Mouse (Mus musculus) G1E (cell line): ENCODE data around the gene Trim50.

Experiments
- CTCF ChIP-seq: IDR thresholded peaks from 2 replicates; pipeline ENCODE4 v1.5.1; 2012; ENCODE audit warnings: low read depth, low read length, inconsistent platforms, mixed read lengths
- GATA1 ChIP-seq: IDR thresholded peaks from 2 replicates; pipeline ENCODE4 v1.6.1; 2012; ENCODE audit warnings: borderline replicate concordance, low read length, inconsistent platforms, mixed read lengths
- GATA2 ChIP-seq: IDR thresholded peaks from 2 replicates; pipeline ENCODE4 v1.6.1; 2012; ENCODE audit warnings: low read depth, low read length, inconsistent platforms, borderline replicate concordance
- POLR2AphosphoS5 ChIP-seq: IDR thresholded peaks from 2 replicates; pipeline ENCODE4 v1.6.1; 2012; ENCODE audit warnings: low read depth, low read length, inconsistent platforms; ENCODE audit not compliant: insufficient replicate concordance
- TAL1 ChIP-seq: conservative IDR thresholded peaks from 2 replicates; pipeline ENCODE4 v1.6.1; 2012; ENCODE audit warnings: low read depth, low read length, inconsistent platforms, mixed read lengths

- TF ChIP-seq CTCF (no peak), POLR2AphosphoS5 (no peak), GATA1 (no peak), GATA2 (no peak), TAL1 (no peak)
Measured at GRCm38 (mm10) chr5:135405437-135405836, 52.3 kb downstream of the Trim50 start.
